Mouse (Mus musculus) v-Abl transformed pro-B cells (cell line): ENCODE data around the gene Ate1.
"Not testable (repeated sequence)": the region's sequence is repeated elsewhere in the genome, so short reads cannot be mapped to it uniquely, and the experiment has no call there.

ENCODE experiments used
- in situ Hi-C, 2 experiments: fragments of 400-800 bp; cut with MboI; formaldehyde crosslinking; loops; one replicate each; pipeline ENCODE4 v1.15.1; 2025; ENCODE audit not compliant: unreplicated experiment in 2 of 2

The Ate1 gene

GRCm38 (mm10) chr7:130455587-130456246 is 64.5 kb downstream of the Ate1 start:
- in situ Hi-C loops, result no loop called here

- in situ Hi-C loops, result no loop called here
Measured at GRCm38 (mm10) chr7:130454226-130454625, 65.9 kb downstream of the Ate1 start.

- in situ Hi-C loops, result no loop called here
Measured at GRCm38 (mm10) chr7:130435776-130436175, 84.4 kb downstream of the Ate1 start.

- in situ Hi-C loops, result no loop called here
Measured at GRCm38 (mm10) chr7:130432141-130432540, 88.0 kb downstream of the Ate1 start.

- in situ Hi-C loops, result no loop called here
Measured at GRCm38 (mm10) chr7:130426586-130426985, 93.6 kb downstream of the Ate1 start.

- in situ Hi-C loops, result no loop called here
Measured at GRCm38 (mm10) chr7:130425991-130426390, 94.2 kb downstream of the Ate1 start.

- in situ Hi-C loops, result no loop called here
Measured at GRCm38 (mm10) chr7:130419961-130420360, 100.2 kb downstream of the Ate1 start.

- in situ Hi-C loops, result no loop called here
Measured at GRCm38 (mm10) chr7:130407622-130408021, 112.5 kb downstream of the Ate1 start.

- in situ Hi-C loops, result no loop called here
Measured at GRCm38 (mm10) chr7:130403346-130403745, 116.8 kb downstream of the Ate1 start.

- in situ Hi-C loops, result no loop called here
Measured at GRCm38 (mm10) chr7:130394697-130395096, 125.5 kb downstream of the Ate1 start.

- in situ Hi-C loops, result not testable (repeated sequence)
Measured at GRCm38 (mm10) chr7:130390060-130390459, 130.1 kb downstream of the Ate1 start.

GRCm38 (mm10) chr7:130386308-130386707 is 133.9 kb downstream of the Ate1 start:
- in situ Hi-C loops, result no loop called here

GRCm38 (mm10) chr7:130385732-130386294 is 134.4 kb downstream of the Ate1 start:
- in situ Hi-C loops, result no loop called here

GRCm38 (mm10) chr7:130382126-130382525 is 138.0 kb downstream of the Ate1 start:
- in situ Hi-C loops, result no loop called here

- in situ Hi-C loops, result no loop called here
Measured at GRCm38 (mm10) chr7:130381387-130381951, 138.7 kb downstream of the Ate1 start.

- in situ Hi-C loops, result no loop called here
Measured at GRCm38 (mm10) chr7:130380769-130381355, 139.3 kb downstream of the Ate1 start.

GRCm38 (mm10) chr7:130380367-130380766 is 139.8 kb downstream of the Ate1 start:
- in situ Hi-C loops, result no loop called here

GRCm38 (mm10) chr7:130379886-130380285 is 140.3 kb downstream of the Ate1 start:
- in situ Hi-C loops, result no loop called here

- in situ Hi-C loops, result no loop called here
Measured at GRCm38 (mm10) chr7:130378308-130378707, 141.9 kb downstream of the Ate1 start.

GRCm38 (mm10) chr7:130374311-130374710 is 145.9 kb downstream of the Ate1 start:
- in situ Hi-C loops, result no loop called here

GRCm38 (mm10) chr7:130368827-130369641 is 151.1 kb downstream of the Ate1 start:
- in situ Hi-C loops, result loop anchor here in 1 of 2 experiments (10.0 kb wide), 1 partner anchor 714 kb away; no protein-coding TSS in a partner anchor
